Mouse (Mus musculus): ENCODE measurements around the gene Vgll4. TPM values are rescaled to one million over a fixed set of nuclear protein-coding genes. Genes with fewer than 3 reads are reported as not detected.

The Vgll4 gene
- total and polyA plus RNA-seq, 3 experiments = 33.3 to 39.4 (median 35.0) TPM

DNA sequence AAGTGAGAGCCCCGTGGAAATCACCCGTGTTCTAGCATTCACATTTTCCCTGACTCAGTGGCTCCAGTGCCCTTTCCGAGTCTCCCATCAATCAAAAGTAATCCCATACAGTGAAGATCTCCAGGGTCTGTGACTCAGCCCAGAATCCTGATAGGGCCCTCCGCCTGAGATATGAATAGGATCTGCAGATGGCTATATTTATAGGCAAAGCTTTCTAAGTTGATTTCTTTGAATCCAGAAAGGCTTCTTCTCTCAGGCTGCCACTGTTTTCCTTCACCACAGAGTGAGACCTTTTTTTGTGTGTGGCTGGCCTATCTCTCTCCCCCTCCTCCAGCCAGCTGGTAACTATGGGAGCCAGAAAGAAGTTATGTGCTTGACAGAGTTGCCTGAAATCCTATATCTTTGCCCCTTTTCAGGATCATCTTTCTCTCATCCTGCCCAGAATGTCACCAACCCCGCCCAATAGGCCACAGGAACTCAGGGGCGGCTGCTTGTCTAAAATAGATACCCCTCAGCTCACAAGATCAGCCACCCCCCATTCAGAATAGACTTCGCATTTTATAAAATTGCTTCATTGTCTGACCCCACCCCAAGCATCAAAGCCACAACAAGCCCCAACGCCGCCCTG lies 136.6 kb downstream of the Vgll4 start:
- ATAC-seq (ENCODE audit: extremely low read depth, insufficient number of reproducible peaks, low FRiP score, poor library complexity, severe bottlenecking) = no peak
- Histone ChIP-seq H3K4me1 (ENCODE audit: insufficient read depth, low read depth, low read length) (peaks cover 35% of the 10 kb centered on the region), H3K36me3 (replicated peaks) (peaks cover 16% of the 10 kb centered on the region), H3K27me3 (ENCODE audit: insufficient read depth, low read length) (no peaks in the 10 kb centered on the region), H3K4me3 (ENCODE audit: low read depth, low read length) (no peak overlapping the region), H3K9me3 (replicated peaks) (no peaks in the 10 kb centered on the region)
- TF ChIP-seq GATA2 (IDR thresholded peaks at IDR 0.05; ENCODE audit: borderline replicate concordance, low read depth, low read length) (no peak), TAL1 (conservative IDR thresholded peaks at IDR 0.05; ENCODE audit: low read depth, low read length) (no peak), GATA1 (IDR thresholded peaks at IDR 0.05; ENCODE audit: borderline replicate concordance, low read length) (no peak), POLR2AphosphoS5 (IDR thresholded peaks at IDR 0.05; ENCODE audit: insufficient replicate concordance, low read depth, low read length) (no peak), CTCF (IDR thresholded peaks at IDR 0.05; ENCODE audit: low read depth, low read length) (no peak)
- no peak for DNase-seq (ENCODE audit: low spot score)

GRCm38 (mm10) chr6:114831807-114832206 lies 138.0 kb downstream of the Vgll4 start:
- peak; percentile 80 for ATAC-seq (ENCODE audit: extremely low read depth, insufficient number of reproducible peaks, low FRiP score, poor library complexity, severe bottlenecking)
- H3K27me3 ChIP-seq (ENCODE audit: insufficient read depth, low read length) = no peaks in the 10 kb centered on the region
- peak; percentile 59 for DNase-seq (ENCODE audit: low spot score)
- TF ChIP-seq GATA2 (IDR thresholded peaks at IDR 0.05; ENCODE audit: borderline replicate concordance, low read depth, low read length) = no peak
- no peak for TF ChIP-seq POLR2AphosphoS5 (IDR thresholded peaks at IDR 0.05; ENCODE audit: insufficient replicate concordance, low read depth, low read length)
- TF ChIP-seq CTCF (IDR thresholded peaks at IDR 0.05; ENCODE audit: low read depth, low read length) = no peak
- no peak for TF ChIP-seq TAL1 (conservative IDR thresholded peaks at IDR 0.05; ENCODE audit: low read depth, low read length)
- TF ChIP-seq GATA1 (IDR thresholded peaks at IDR 0.05; ENCODE audit: borderline replicate concordance, low read length) = no peak
- H3K4me1 ChIP-seq (ENCODE audit: insufficient read depth, low read depth, low read length) = peaks cover 31% of the 10 kb centered on the region
- peaks cover 14% of the 10 kb centered on the region for H3K36me3 ChIP-seq (replicated peaks)
- no peaks in the 10 kb centered on the region for H3K9me3 ChIP-seq (replicated peaks)
- no peak overlapping the region for H3K4me3 ChIP-seq (ENCODE audit: low read depth, low read length)

DNA sequence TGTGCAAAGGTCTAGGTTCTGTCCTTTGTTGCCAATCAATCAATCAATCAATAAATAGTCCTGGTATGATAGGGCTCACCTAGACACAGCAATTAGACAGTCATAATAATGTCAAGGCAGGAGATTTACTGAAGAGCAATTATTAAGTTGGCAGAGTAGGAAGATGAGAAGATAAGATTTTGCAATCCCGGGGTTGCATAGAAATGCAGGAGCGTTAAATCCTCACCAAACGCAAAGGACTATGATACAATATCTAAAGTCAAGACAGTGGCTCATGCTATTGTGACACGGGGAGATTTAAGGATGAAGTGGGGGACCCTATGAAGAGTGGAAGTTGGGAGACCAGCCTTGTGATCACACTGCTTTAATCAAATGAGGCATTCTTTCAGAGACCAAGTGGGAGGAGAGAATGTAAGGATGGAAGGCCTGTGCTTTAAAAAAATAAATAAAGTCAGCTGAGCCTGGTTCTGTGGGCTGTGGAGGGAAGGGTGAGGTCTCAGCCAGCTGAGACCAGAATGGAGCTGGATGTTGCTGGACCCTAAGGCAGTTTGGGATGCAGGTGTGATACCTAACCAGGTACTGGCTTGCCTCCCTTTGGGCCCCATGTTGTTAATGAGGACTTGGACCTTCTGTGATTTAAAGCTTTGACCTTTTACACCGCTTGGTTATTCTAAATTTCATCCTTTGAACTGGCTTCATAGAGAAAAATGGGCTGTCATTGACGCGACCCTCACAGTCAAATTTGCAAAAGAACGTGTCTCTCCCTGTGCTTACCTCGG lies 139.9 kb downstream of the Vgll4 start:
- H3K36me3 ChIP-seq (replicated peaks) = peaks cover 13% of the 10 kb centered on the region
- peaks cover 27% of the 10 kb centered on the region for H3K4me1 ChIP-seq (ENCODE audit: insufficient read depth, low read depth, low read length)
- ATAC-seq (ENCODE audit: extremely low read depth, insufficient number of reproducible peaks, low FRiP score, poor library complexity, severe bottlenecking) (no peak), DNase-seq (ENCODE audit: low spot score) (no peak)
- H3K4me3 ChIP-seq (ENCODE audit: low read depth, low read length) = no peak overlapping the region
- no peaks in the 10 kb centered on the region for H3K9me3 ChIP-seq (replicated peaks)
- H3K27me3 ChIP-seq (ENCODE audit: insufficient read depth, low read length) = no peaks in the 10 kb centered on the region
- no peak for TF ChIP-seq GATA2 (IDR thresholded peaks at IDR 0.05; ENCODE audit: borderline replicate concordance, low read depth, low read length)
- no peak for TF ChIP-seq CTCF (IDR thresholded peaks at IDR 0.05; ENCODE audit: low read depth, low read length)
- no peak for TF ChIP-seq GATA1 (IDR thresholded peaks at IDR 0.05; ENCODE audit: borderline replicate concordance, low read length)
- TF ChIP-seq POLR2AphosphoS5 (IDR thresholded peaks at IDR 0.05; ENCODE audit: insufficient replicate concordance, low read depth, low read length) = no peak
- TF ChIP-seq TAL1 (conservative IDR thresholded peaks at IDR 0.05; ENCODE audit: low read depth, low read length) = no peak

DNA sequence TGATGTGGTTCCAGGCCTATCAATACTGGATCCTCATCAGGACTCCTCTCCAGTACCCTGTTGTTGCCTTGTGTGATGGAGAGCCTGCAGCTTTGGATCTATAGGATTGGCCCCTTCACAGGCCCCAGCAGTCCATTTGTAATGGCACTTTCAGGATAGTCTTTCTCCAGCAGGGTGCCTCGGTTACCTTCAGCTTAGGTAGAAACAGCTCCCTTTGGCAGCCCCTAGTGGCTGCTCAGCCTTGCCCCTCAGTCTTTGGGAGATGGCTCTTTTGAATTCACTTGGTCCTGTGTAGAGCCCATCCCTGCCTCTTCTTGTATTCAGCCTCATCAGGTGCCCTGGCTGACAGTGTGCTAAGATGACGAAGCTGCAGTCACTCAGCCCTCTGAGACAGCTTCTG lies 142.9 kb downstream of the Vgll4 start:
- H3K4me3 ChIP-seq (ENCODE audit: low read depth, low read length) = no peak overlapping the region
- peaks cover 11% of the 10 kb centered on the region for H3K4me1 ChIP-seq (ENCODE audit: insufficient read depth, low read depth, low read length)
- H3K9me3 ChIP-seq (replicated peaks) = peaks cover 9% of the 10 kb centered on the region
- DNase-seq (ENCODE audit: low spot score) (no peak), ATAC-seq (ENCODE audit: extremely low read depth, insufficient number of reproducible peaks, low FRiP score, poor library complexity, severe bottlenecking) (no peak)
- TF ChIP-seq POLR2AphosphoS5 (IDR thresholded peaks at IDR 0.05; ENCODE audit: insufficient replicate concordance, low read depth, low read length) (no peak), TAL1 (conservative IDR thresholded peaks at IDR 0.05; ENCODE audit: low read depth, low read length) (no peak), GATA2 (IDR thresholded peaks at IDR 0.05; ENCODE audit: borderline replicate concordance, low read depth, low read length) (no peak), CTCF (IDR thresholded peaks at IDR 0.05; ENCODE audit: low read depth, low read length) (no peak), GATA1 (IDR thresholded peaks at IDR 0.05; ENCODE audit: borderline replicate concordance, low read length) (no peak)
- H3K36me3 ChIP-seq (replicated peaks) = peaks cover 12% of the 10 kb centered on the region
- no peaks in the 10 kb centered on the region for H3K27me3 ChIP-seq (ENCODE audit: insufficient read depth, low read length)

DNA sequence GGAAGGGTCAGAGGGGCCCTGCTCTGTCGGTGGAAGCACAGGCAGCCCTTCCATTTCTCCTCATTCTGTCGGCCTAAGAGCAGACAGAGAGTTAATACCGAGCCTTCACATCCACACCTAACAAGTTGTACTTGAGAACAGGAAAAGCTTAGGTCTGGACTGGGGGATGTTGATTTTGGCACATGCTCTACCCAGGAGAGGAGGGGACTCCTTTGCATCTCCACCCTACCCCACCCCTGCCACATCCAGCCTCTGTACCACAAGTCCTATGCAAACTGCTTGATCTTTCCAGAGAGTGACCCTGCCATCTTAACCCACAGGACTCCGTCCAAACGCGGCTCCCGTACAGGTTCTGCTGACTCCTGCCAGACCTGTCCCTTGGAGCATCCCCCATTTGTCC lies 148.1 kb downstream of the Vgll4 start:
- peaks cover 54% of the 10 kb centered on the region for H3K4me1 ChIP-seq (ENCODE audit: insufficient read depth, low read depth, low read length)
- H3K27me3 ChIP-seq (ENCODE audit: insufficient read depth, low read length) = no peaks in the 10 kb centered on the region
- H3K9me3 ChIP-seq (replicated peaks) = peaks cover 9% of the 10 kb centered on the region
- ATAC-seq (ENCODE audit: extremely low read depth, insufficient number of reproducible peaks, low FRiP score, poor library complexity, severe bottlenecking) (no peak), DNase-seq (ENCODE audit: low spot score) (no peak)
- H3K4me3 ChIP-seq (ENCODE audit: low read depth, low read length) = no peak overlapping the region
- H3K36me3 ChIP-seq (replicated peaks) = peaks cover 23% of the 10 kb centered on the region
- no peak for TF ChIP-seq GATA1 (IDR thresholded peaks at IDR 0.05; ENCODE audit: borderline replicate concordance, low read length)
- TF ChIP-seq CTCF (IDR thresholded peaks at IDR 0.05; ENCODE audit: low read depth, low read length) = no peak
- no peak for TF ChIP-seq GATA2 (IDR thresholded peaks at IDR 0.05; ENCODE audit: borderline replicate concordance, low read depth, low read length)
- no peak for TF ChIP-seq POLR2AphosphoS5 (IDR thresholded peaks at IDR 0.05; ENCODE audit: insufficient replicate concordance, low read depth, low read length)
- TF ChIP-seq TAL1 (conservative IDR thresholded peaks at IDR 0.05; ENCODE audit: low read depth, low read length) = no peak

GRCm38 (mm10) chr6:114819971-114820481 lies 149.8 kb downstream of the Vgll4 start:
- H3K36me3 ChIP-seq (replicated peaks) = peaks cover 25% of the 10 kb centered on the region
- H3K27me3 ChIP-seq (ENCODE audit: insufficient read depth, low read length) = no peaks in the 10 kb centered on the region
- peaks cover 68% of the 10 kb centered on the region for H3K4me1 ChIP-seq (ENCODE audit: insufficient read depth, low read depth, low read length)
- peaks cover 9% of the 10 kb centered on the region for H3K9me3 ChIP-seq (replicated peaks)
- ATAC-seq (ENCODE audit: extremely low read depth, insufficient number of reproducible peaks, low FRiP score, poor library complexity, severe bottlenecking) = no peak; the same call in 1 of the 2 replicates
- DNase-seq (ENCODE audit: low spot score) = no peak
- H3K4me3 ChIP-seq (ENCODE audit: low read depth, low read length) = peak overlapping the region; percentile 48; the same call in 1 of the 2 replicates
- TF ChIP-seq GATA2 (IDR thresholded peaks at IDR 0.05; ENCODE audit: borderline replicate concordance, low read depth, low read length) = no peak
- TF ChIP-seq POLR2AphosphoS5 (IDR thresholded peaks at IDR 0.05; ENCODE audit: insufficient replicate concordance, low read depth, low read length) = no peak
- no peak; the same call in 1 of the 2 replicates for TF ChIP-seq TAL1 (conservative IDR thresholded peaks at IDR 0.05; ENCODE audit: low read depth, low read length)
- no peak for TF ChIP-seq GATA1 (IDR thresholded peaks at IDR 0.05; ENCODE audit: borderline replicate concordance, low read length)
- no peak for TF ChIP-seq CTCF (IDR thresholded peaks at IDR 0.05; ENCODE audit: low read depth, low read length)
